Mouse (Mus musculus) testis, adult 2 months (tissue): ENCODE measurements around the gene Ryk.

ENCODE experiments used
- CTCF ChIP-seq: fragments of 200-500 bp; IDR thresholded peaks from 2 replicates; pipeline ENCODE4 v1.5.1; 2012; ENCODE audit warnings: low read depth, mild to moderate bottlenecking, inconsistent platforms, low read length, moderate library complexity; ENCODE audit not compliant: control insufficient read depth, insufficient read depth, insufficient replicate concordance
- POLR2A ChIP-seq: fragments of 200-500 bp; IDR thresholded peaks from 2 replicates; pipeline ENCODE4 v1.6.1; 2012; ENCODE audit warnings: low read depth, mild to moderate bottlenecking, inconsistent platforms, low read length, moderate library complexity; ENCODE audit not compliant: control insufficient read depth

GRCm38 (mm10) chr9:102914583-102914982, 79.9 kb downstream of the Ryk start:
- TF ChIP-seq CTCF (no peak), POLR2A (no peak)
